Mouse (Mus musculus): ENCODE measurements around the gene Angptl2.
"Not testable (repeated sequence)": the region's sequence is repeated elsewhere in the genome, so short reads cannot be mapped to it uniquely, and the experiment has no call there.

Angptl2 gene

DNA sequence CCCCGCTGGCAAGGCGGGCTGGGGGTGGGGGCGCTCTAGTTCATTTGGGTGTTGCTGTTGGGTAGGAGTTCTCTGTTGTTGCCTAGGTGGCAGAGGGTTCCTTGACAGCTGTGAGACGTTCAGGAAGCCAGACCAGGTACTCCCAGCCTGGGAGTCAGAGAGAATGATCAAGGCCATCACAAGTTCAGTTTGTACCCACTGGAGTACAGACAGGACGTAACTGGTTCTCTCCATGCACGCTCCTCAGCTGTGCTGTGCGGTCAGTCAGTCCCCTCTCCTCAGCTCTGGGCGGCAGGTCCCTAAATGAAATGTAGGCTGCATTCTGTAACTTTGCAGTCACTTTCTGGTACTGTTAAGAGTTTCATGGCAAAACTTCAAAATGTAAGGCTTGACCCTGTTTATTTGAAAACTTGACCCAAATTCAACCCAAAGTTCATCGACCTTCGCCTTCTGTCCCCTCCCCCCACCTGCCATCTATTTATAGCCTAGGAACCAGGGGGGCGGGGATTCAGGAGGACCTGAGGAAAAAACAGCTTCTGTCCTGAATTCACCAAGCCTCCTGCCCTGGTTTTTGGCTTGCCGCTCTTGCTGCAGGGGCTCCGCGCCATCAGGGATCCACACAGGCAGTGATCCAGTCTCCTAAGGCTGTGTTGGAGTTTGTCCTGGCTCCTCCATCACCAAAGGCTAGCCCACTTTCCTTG is 15.4 kb upstream of the Angptl2 start:
- no peak for DNase-seq (ENCODE audit: low spot score)

DNA sequence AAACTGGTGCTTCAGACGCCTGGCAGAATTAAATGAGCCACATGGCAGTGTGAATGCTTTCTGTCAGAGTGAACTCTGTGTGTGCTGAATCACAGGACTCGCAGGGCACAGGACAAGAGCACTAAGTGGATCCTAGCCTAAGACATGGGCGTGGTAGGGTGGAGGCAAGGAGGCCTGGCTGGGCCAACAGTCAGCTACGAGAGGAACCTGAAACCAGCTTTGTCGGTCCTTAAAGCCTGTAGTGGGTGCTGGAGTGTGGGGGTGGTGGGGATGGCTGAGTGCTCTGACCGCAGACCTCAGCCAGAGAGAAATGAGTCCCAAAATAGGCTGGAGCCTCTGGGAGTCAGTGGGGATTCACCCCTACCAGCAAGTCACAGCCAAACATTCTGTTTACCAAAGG is 12.6 kb upstream of the Angptl2 start:
- DNase-seq (ENCODE audit: low spot score), result no peak

DNA sequence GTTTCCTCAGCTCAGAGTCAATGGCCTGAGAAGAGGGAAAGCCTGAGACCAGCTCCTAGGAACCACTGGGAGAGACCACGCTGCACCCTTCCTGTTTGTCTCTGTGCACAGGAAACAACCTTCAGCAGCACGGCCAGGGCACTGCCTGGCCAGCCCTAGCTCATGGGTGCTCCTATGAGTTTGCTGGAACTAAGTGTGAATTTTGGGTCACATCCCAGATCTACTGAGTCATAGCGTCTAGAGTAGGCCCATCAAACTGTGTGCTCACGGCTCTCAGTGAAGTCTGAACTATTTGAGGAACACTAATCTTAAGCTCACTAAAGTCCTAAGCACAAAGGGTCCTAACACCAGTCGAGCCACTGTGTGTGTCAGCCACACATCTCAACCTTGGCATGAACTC is 10.9 kb upstream of the Angptl2 start:
- no peak for DNase-seq (ENCODE audit: low spot score)

DNA sequence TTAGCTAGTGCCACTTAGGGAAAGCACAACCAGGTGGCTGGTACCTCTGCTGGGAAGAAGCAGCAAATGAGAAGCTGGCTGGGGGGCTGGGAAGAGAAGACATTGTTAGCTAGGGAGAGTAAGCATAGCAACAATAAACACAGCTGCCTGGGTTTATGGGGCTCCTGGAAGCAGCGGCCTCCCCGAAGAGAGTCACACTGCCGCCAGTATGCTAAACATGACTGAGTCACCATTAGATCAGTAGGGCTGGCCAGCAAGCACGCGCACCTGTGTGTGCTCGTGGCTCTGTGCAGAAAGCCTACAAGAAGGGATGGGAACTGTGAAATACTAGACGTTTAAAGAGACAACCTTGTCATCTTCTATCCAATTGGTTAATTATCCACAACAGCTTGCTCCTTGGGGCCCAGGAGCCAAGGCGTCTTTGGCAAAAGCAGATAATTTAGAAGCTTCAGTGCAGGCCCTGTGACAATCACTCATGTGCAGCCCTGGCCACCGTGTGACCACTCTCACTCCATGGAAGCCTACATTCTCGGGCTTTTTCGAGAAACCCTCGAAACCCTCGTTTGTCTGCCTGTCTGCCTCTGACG is 9.8 kb upstream of the Angptl2 start:
- no peak for DNase-seq (ENCODE audit: low spot score)

DNA sequence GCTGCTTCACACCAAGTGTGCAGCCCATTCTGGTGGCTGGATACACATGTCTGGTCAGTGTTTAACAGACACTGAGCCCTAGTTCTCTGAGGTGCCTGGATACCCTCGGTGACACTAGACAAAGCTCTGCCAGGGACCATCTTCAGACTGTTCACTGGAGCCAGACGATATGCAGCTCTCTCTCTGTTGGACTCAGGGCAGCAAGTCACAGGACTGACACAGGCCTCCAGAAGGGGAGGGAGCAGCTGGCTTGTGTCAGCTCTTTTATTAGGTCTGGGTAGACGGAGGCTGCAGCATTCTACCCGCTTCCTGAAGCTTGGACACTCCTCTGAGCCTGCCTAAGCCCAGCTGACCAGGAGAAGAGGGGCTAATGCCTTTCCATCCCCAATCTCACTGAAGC is 8.8 kb upstream of the Angptl2 start:
- no peak for DNase-seq (ENCODE audit: low spot score)

DNA sequence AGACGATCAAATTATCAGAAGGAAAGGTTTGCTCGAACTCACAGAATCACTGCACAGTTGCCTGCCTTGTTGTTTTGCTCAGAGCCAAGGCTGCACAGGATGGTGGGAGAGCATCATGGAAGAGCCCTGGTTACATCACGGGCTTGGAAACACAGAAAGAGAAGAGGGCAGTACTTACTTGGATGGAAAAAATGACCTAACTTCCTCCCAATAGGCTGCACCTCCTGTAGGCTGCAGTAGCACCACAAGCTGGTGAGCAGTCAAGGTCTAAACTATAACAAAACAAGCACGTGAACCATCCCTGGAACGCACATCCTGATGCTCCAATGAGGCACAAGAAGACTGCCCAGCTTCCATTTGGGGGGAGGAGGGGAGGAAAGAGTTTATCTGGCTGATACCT is 7.7 kb upstream of the Angptl2 start:
- DNase-seq (ENCODE audit: low spot score), result no peak

DNA sequence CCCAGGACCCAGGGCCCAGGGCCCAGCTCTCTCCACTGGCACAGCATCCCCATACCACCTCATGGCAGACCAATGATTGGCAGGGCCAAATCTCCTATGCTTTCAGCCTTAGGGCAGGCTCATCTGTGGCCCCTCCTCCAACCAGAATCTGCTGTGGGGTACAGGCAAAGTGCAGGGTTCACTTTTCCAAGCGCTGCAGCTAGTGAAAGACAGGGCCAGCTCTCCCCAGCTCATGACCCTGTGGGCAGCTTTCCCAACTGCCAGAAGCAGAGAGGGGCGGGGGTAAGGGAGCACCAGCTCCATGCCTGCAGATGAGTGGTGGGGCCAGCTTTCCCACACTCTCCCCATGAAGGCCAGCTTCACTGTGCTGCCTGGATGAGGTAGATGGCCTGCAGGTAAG is 5.0 kb upstream of the Angptl2 start:
- no peak for DNase-seq (ENCODE audit: low spot score)

DNA sequence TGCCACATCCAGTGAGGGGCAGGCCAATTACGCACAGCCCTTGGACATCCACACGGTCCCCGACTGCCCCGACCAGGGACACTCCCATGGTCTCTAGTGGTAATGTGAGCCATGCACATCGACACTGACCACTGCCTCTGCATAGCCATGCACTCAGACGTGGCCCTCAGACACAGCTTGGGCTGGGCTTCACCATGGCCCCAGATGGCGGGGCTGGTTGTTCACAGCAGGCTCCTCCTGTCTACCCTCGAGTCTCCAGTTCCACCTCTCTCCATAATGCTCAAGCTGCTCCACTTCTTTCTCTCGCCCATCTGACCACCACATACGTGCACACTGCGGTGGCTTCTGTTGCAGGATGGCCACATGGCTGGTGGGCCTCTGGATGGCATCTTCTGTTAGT is 4.6 kb upstream of the Angptl2 start:
- DNase-seq (ENCODE audit: low spot score), result not testable (repeated sequence)

DNA sequence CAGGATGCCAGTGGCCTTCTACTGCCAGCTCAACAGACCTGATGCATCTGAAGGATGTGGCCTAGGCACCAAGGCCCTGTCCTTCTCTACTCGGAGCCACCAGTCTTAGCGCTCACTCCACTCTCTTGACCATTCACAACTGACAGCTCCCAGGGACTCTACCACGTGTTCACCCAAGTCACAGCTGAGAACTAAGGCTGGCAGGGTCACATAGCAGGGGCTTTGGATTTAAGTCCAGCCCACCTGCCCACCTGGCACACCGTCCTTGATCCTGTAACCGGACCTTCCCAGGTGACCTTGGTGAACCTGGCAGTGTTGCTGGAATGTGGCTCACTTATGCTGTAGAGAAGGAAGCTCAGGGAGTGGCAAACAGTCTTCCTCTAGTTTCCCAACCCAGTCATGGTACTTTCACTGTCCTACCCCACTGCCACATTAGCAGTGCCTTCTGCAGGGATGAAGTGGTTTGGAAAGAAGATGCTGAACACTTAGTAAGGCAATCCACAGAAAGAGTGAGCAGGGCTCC is 631 bp upstream of the Angptl2 start:
- DNase-seq (ENCODE audit: low spot score), result no peak

DNA sequence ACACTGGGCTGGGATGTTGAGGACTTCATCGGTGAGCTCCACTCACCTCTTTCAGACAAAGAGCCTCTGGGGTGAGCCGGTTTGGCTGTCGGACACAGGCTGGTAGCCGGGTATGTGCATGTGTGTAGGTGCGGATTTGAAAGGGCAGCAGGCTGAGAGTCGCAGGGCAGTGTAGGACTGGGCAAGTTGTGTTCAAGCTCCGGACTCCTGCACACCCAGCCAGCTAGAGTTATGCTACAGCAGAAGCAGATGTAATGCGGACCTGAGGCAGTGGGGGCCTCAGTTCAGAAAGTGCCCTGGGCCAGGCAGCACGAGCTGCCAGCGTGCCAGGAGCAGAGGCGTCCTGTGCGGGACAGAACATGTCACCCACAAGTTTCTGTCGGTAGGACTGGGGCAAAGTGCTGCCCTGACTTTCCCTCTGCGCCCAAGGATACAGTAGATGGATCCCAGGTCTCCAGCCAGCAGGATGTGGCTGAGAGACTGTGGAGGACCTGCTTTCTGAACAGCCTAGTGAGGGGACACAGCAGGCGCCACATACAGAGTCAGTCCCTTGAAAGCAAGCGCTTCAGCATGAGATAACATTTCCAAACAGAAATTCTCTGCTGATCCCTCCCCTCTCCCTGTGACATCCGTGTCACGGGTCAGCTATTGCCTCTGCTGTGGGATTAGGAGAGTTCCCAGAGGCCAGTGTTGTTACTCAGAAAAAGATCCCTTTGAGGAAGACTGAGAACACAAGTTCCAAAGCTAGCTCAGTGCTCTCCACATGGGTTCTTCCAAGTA is 966 bp downstream of the Angptl2 start:
- no peak for DNase-seq (ENCODE audit: low spot score)

DNA sequence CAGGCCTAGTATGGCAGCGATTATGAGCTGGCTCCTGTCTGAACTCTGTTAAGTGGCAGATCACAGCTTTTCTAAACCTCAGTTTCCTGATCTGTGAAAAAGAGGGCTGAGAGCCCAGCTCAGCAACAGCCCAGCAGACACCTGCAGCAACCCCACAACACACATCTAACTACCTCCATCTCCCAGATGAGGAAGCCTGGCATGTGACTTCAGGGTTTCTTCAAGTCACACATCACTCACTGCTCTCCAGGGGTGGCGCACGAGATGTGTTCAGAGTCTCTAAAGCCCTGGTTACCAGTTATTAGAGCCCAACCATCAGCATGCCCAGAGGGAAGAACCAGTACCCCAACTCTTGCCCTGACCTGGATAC is 1.5 kb downstream of the Angptl2 start:
- no peak for DNase-seq (ENCODE audit: low spot score)

DNA sequence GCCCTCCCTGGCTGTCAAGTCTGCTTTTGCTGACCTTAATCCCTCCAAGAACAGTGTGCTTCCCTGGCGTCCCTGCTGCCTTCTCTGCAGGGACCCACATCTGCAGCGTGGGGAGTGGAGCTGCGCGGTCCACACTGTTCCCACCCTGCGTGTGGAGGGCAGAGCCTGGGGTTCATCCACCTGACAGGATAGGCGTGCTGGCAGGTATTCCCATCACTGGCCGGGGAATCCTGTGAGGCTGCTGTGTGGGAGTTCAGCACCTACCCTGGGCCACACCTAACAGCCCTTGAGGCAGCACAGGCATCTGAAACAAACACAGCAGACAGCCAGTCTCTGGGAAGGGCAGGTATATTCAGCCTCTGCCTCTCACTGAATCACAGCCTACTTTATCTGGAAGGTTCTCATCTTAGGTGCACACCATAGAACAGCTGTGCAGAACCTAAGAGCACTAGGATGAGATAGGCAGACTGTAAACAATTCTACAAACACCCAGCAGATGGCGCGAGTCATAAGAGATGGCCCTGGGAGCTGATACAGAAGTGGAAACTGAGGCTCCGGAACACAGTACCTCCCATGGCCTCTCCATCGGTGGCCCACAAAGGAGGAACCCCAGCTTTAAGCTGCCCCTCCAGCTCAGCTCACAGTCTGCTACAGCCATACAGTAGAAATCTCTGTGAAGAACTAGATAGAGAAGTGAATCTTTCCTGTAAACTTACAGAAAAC is 3.2 kb downstream of the Angptl2 start:
- no peak for DNase-seq (ENCODE audit: low spot score)

DNA sequence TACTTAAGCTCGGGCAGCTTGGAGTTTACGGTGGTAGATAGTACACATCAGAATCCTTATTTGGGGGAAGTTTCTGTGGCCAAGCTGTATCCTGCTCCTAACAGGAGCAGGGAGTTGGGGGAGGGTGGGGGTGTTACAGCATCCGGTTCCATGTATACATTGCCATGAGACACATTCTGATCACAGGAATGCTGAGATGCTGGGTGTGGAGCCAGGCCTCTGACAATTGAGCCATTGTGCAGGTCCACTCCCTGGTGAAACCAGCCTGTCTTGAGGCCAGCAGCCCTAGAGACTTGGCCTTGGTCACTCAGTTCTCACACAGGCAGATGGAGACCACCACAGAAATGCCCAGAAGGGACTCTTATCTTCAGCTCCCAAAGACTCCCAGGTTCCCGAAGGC is 3.8 kb downstream of the Angptl2 start:
- DNase-seq (ENCODE audit: low spot score), result no peak

DNA sequence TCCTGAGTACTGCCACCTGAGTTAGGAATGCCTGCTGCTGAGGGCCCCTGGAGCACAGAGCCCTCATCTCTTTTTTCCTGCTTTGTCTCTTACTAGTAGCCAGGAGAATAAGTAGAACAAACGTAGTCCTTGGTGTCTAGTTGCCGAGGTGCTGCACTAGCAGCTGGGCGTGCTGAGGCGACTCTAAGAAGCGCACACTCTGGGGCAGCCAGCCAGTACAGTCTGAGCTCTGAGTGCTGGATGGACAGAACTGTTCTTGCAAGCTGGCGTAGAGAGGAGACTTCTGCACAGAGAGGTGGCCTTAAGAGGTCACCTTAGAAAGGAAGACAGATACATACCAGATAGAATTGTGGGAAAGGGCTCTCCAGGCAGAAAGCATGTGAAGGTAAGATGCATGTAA is 4.4 kb downstream of the Angptl2 start:
- DNase-seq (ENCODE audit: low spot score), result no peak

DNA sequence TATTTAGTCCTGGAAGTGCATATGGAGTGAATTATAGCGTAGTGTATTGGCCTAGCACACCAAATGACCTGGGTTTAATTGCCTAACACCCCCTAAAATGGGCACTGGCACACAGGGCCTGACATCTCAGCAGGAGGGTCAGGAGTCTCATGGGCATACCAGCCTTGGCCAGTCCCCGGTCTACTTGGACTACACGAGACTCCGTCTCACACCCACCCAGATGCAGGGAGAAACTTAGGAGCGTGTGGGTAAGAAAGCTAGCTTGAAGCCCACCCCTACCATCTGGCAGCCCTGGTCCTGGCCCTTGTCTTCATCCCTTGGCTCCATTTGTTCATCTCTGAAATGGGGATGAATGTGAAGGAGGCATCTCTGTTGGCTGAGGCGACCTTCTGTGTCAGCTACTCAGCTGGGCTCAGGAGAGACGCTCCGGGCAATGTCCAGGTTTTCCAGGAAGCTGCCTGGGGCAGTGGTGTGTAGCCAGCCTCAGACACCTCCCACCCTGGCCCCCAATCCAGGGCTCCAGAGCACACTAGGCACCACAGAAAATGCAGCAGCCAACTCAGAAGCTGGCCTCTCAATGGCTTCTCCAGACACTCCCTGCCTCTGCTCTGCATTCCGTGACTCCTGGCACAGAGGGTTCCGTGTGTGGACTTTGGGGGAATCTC is 4.9 kb downstream of the Angptl2 start:
- no peak for DNase-seq (ENCODE audit: low spot score)

DNA sequence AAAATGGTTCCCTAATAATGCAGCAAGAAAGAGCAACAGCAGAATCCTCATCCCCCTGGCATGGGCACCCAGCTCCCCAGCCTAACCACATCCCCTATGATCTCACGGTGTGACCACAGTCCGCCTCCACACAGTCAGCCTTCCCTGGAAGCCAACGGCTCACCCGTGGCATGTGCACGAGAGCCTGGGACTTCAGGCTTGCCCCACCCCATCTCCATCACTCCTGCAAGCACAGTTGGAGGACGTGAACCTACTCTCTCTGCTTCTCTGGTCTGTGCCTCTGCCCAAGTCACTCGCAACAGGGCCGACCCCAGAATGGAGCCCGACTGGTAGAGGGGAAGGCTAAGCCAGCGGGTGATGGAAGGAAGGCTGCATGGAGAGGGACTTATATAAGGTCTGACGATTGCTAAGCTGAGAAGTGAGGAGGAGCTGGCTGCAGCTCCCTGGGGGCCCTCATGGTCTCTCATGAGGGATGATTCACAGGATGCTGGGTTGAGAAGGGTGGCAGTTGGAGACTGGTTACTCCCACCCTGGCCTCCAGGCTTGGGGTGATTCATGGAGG is 5.6 kb downstream of the Angptl2 start:
- no peak for DNase-seq (ENCODE audit: low spot score)

DNA sequence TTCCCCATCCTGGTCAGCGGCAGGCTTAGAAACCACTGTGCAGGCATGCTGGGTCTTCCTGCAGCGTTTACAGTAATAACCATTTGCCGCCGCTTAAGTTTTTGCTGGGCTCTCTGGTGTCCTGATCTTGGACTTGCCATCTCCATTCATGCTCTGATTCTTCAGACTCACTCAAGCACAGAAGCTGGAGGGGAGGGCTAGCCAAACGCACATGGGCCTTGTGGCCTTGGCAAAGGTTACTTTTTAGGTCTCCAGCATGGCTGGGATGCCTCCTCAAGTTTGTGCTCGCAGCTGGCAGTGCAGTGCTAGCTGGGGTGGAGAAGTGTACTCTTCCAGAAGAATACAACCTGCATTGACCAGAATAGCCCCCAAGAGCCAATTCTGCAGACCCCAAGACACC is 6.6 kb downstream of the Angptl2 start:
- no peak for DNase-seq (ENCODE audit: low spot score)

DNA sequence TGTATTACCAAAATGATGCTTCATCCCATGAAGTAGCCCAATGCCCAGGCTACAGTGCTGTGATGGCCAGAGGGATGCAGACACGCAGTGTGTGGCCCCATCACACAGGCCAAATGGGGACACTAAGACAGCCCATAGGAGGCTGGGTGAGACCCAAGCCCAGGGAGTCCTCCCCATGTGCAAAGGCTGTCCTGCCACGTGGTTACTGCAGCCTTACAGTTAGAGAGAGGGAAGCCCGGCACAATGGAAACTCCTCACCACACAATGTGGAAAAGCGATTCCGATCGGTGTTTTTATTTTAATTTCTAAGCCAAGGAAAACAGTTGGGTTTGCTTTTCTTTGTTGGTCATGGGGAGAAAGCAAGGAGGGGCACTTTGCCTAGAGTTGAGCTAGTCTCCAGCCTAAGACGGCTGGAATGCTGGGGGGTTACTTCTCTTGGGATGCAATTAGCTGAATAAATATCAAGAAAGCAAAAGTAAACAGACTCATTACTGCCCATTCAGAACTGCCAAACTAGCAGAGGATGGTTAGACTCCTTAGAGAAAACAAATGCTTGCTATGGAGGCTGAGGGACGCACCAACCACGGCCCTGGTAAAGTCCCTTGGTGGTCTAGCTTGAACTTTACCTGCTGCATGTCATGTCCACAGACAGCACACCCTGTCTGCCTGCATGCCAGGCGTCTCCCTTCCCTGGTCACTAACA is 7.9 kb downstream of the Angptl2 start:
- DNase-seq (ENCODE audit: low spot score), result no peak

DNA sequence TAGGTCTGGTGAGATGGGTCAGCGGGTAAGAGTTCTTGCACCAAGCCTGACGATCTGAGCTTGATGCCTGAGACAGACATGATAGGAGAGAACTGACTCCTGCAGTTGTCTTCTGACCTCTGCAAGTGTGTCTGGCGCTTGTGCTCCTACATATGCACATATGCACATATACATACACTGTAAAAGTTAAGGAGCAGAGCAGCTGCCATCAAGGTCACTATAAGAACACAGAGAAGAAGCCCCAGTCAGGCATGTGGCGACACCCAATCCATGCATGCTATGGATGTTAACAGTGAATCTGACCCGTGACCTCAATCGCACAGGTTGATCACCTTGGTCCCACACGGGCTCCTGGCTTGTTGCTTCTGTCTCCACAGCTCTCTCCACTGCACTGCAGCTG is 10.1 kb downstream of the Angptl2 start:
- DNase-seq (ENCODE audit: low spot score), result no peak

DNA sequence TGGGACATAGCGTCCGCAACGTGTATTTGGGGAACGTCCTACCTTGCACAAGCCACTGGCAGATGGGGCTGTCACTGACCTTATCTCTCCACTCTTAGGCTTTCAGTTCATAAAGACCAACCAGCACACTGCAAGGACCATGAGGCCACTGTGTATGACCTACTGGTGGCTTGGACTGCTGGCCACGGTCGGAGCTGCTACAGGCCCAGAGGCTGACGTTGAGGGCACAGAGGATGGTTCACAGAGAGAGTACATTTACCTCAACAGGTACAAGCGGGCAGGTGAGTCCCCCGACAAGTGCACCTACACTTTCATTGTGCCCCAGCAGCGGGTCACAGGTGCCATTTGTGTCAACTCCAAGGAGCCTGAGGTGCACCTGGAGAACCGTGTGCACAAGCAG is 12.2 kb downstream of the Angptl2 start:
- DNase-seq (ENCODE audit: low spot score), result no peak

DNA sequence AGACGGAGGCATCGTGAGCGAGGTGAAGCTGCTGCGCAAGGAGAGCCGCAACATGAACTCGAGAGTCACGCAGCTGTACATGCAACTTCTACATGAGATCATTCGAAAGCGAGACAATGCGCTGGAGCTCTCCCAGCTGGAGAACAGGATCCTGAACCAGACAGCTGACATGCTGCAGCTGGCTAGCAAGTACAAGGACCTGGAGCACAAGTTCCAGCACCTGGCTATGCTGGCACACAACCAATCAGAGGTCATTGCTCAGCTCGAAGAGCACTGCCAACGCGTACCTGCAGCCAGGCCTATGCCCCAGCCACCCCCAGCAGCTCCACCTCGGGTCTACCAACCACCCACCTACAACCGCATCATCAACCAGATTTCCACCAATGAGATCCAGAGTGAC is 12.7 kb downstream of the Angptl2 start:
- no peak for DNase-seq (ENCODE audit: low spot score)
